Mouse (Mus musculus): ENCODE data around the gene Oit3.

DNA sequence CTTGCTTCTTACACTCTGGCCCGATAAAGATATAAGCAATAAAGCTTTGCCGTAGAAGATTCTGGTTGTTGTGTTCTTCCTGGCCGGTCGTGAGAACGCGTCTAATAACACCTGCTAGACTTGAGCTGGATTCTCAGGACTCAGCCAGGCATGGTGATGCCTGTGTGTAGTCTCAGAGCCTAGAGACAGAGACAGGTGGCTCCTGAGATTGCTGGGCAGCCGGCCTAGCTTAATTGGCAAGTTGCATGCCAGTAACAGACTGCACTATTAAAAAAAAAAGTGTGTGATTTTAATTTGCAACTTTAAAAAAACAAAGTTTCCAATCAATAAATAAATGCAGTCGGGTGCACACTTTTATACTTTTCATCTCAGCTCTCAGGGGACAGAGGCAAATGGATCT lies 54.6 kb downstream of the Oit3 start:
- TF ChIP-seq POLR2A (IDR thresholded peaks at IDR 0.05; ENCODE audit: borderline replicate concordance, extremely low read depth, insufficient read depth, insufficient read length, poor library complexity, severe bottlenecking) (no peak), CTCF (IDR thresholded peaks at IDR 0.05; ENCODE audit: borderline replicate concordance, extremely low read depth, insufficient read depth, insufficient read length) (no peak)
